Mouse (Mus musculus) neural tube, embryonic 11.5 days (tissue): Measurements from ENCODE around the gene Nt5c3b. TPM values are rescaled to one million over a fixed set of nuclear protein-coding genes. Genes with fewer than 3 reads are reported as not detected.

Source experiments
- ATAC-seq: fragments of 200-750 bp; cut with Nextera tagmentation; 2 replicates; pipeline ENCODE4 v1.8.0; 2017; ENCODE audit warnings: moderate number of reproducible peaks, mild to moderate bottlenecking, moderate TSS enrichment, moderate library complexity; ENCODE audit not compliant: insufficient read depth, low FRiP score, low TSS enrichment
- DNase-seq: peaks from one replicate; pipeline ENCODE4 v3.0.0-alpha.2; 2015; ENCODE audit warnings: low spot score
- H3K27ac ChIP-seq: fragments of 300-500 bp; sonication (generic); 2 replicates; pipeline ENCODE4 v1.5.1; 2014; ENCODE audit warnings: low read depth, mild to moderate bottlenecking, low read length
- H3K27me3 ChIP-seq: fragments of 300-500 bp; sonication (generic); 2 replicates; pipeline ENCODE4 v1.6.1; 2014; ENCODE audit warnings: mild to moderate bottlenecking, low read length, mixed read lengths; ENCODE audit not compliant: control insufficient read depth, insufficient read depth
- H3K36me3 ChIP-seq: fragments of 300-500 bp; sonication (generic); 2 replicates; pipeline ENCODE4 v1.6.1; 2014; ENCODE audit warnings: mild to moderate bottlenecking, low read length, moderate library complexity, mixed read lengths; ENCODE audit not compliant: control insufficient read depth, insufficient read depth
- H3K4me1 ChIP-seq: fragments of 300-500 bp; sonication (generic); 2 replicates; pipeline ENCODE4 v1.6.1; 2014; ENCODE audit warnings: low read length, mixed read lengths; ENCODE audit not compliant: control insufficient read depth, insufficient read depth
- H3K4me2 ChIP-seq: fragments of 300-500 bp; sonication (generic); 2 replicates; pipeline ENCODE4 v1.6.1; 2014; ENCODE audit warnings: low read depth, mild to moderate bottlenecking, moderate library complexity
- H3K4me3 ChIP-seq: fragments of 300-500 bp; sonication (generic); 2 replicates; pipeline ENCODE4 v1.5.1; 2014; ENCODE audit warnings: low read depth, low read length
- H3K9ac ChIP-seq: fragments of 300-500 bp; sonication (generic); 2 replicates; pipeline ENCODE4 v1.6.1; 2014; ENCODE audit warnings: mild to moderate bottlenecking, low read length
- H3K9me3 ChIP-seq: fragments of 300-500 bp; sonication (generic); 2 replicates; pipeline ENCODE4 v1.6.1; 2016; ENCODE audit warnings: low read length; ENCODE audit not compliant: control insufficient read depth
- WGBS: fragments of 180-500 bp; shearing (Covaris S2); extraction: QIAGEN DNeasy Blood & Tissue Kit; methylation state at CpG from one replicate; pipeline ENCODE4 v1.1.7; 2014; 5-methylcytosine and 5-hydroxymethylcytosine counted together
- polyA plus RNA-seq: library from polyadenylated mRNA; unstranded; fragments of >200 nt; fragmentation: Nextera tagmentation; extraction: Ambion mirVana; gene quantifications from 2 replicates; pipeline ENCODE4 v1.2.1, GENCODE M21; 2014

The Nt5c3b gene
- polyA plus RNA-seq, 1 experiment from 2014 or later: 110 TPM

DNA sequence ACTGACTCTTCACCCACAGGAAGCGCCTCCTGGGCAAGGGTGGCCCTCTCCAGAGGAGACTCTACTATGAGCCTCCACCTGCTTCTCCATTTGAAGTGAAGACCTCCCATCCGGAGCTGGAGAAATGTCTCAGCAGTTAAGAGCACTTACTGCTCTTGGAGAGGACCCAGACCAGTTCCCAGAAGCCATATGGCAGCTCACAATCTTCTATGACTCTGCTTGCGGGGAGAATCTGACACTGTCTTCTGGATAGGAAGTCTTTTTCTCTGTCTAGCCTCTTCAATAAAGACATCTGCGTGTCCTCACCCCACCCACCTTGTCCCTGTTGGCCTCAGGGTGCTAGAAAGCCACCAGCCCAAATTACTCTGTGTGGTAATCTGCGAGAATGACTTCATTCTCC, 48.6 kb downstream of the Nt5c3b start:
- Histone ChIP-seq H3K9ac (no peak overlapping the region), H3K36me3 (no peaks in the 10 kb centered on the region), H3K27me3 (peaks cover 16% of the 10 kb centered on the region), H3K9me3 (no peaks in the 10 kb centered on the region), H3K4me2 (no peak overlapping the region), H3K4me3 (no peak overlapping the region), H3K4me1 (peaks cover 11% of the 10 kb centered on the region), H3K27ac (no peak overlapping the region)
- WGBS: 78% methylated on average over 5 of the region's 5 CpGs
- DNase-seq (no peak), ATAC-seq (no peak)

DNA sequence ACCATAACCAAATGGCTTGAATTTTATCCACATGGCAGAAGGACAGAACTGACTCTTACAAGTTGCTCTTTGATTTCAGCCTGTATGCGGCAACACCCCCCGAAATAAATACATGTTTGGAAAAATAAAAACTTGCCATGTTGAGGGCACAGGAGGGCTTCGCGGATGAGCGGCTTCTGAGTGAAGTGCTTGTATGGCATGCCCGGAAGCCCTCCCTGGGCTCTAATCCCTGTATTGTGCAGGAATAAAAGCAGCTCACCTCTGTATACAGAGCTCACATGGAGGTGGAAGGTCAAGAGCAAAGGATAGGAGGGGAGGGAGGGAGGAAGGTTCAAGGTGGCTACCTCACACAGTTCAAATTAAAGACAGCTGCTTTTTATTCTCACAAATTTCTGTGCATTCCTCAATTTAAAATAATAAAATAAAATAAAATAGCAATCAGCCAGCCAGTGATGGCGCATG, 49.7 kb downstream of the Nt5c3b start:
- no peak for ATAC-seq
- H3K36me3 ChIP-seq: no peaks in the 10 kb centered on the region
- H3K9ac ChIP-seq: no peak overlapping the region
- peaks cover 15% of the 10 kb centered on the region for H3K27me3 ChIP-seq
- no peak for DNase-seq
- H3K27ac ChIP-seq: no peak overlapping the region
- H3K4me1 ChIP-seq: peaks cover 14% of the 10 kb centered on the region
- H3K4me3 ChIP-seq: no peak overlapping the region
- H3K9me3 ChIP-seq: no peaks in the 10 kb centered on the region
- WGBS: 91% methylated on average over 7 of the region's 7 CpGs
- H3K4me2 ChIP-seq: no peak overlapping the region

DNA sequence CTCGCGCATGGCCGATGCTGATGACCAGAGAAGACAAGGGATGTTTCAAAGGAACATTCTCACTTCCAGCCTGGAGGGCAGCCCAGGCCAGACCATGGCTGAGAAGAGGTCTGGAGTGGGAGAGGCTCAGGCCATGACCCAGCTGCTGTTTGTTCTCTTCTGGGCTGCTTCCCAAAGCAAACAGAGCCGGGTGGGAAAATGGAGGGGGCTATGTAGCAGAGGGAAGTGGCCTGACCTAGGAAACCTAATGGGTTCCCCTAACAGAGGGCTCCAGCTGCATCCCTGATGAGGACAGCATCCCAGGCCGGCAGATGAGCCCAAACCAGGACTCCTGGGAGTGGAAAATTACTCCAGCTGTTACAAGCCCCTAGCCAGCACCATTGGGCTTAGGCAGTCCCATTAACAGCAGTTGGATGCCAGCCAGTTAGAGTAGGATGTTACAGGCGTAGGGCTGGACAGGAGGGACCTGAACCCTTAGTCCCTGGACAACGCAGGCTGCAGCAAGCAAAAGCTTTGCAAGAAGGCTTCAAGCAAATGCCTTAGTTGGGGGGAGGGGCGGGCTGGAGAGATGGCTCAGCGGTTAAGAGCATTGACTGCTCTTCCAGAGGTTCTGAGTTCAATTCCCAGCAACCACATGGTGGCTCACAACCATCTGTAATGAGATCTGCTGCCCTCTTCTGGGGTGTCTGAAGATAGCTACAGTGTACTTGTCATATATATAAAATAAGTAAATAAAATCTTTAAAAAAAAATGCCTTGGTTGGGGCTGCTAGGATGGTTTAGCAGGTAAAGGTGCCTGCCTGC, 50.3 kb downstream of the Nt5c3b start:
- peaks cover 12% of the 10 kb centered on the region for H3K4me1 ChIP-seq
- no peaks in the 10 kb centered on the region for H3K9me3 ChIP-seq
- DNase-seq: peak; percentile 30
- no peaks in the 10 kb centered on the region for H3K36me3 ChIP-seq
- no peak for ATAC-seq
- H3K9ac ChIP-seq: 0 out of 2 replicates have a peak overlapping the region, but pooled peaks have one; percentile 4
- WGBS: 71% methylated on average over 9 of the region's 9 CpGs
- H3K4me3 ChIP-seq: no peak overlapping the region
- H3K27me3 ChIP-seq: peaks cover 10% of the 10 kb centered on the region
- no peak overlapping the region for H3K4me2 ChIP-seq
- 0 out of 2 replicates have a peak overlapping the region, but pooled peaks have one; percentile 14 for H3K27ac ChIP-seq

DNA sequence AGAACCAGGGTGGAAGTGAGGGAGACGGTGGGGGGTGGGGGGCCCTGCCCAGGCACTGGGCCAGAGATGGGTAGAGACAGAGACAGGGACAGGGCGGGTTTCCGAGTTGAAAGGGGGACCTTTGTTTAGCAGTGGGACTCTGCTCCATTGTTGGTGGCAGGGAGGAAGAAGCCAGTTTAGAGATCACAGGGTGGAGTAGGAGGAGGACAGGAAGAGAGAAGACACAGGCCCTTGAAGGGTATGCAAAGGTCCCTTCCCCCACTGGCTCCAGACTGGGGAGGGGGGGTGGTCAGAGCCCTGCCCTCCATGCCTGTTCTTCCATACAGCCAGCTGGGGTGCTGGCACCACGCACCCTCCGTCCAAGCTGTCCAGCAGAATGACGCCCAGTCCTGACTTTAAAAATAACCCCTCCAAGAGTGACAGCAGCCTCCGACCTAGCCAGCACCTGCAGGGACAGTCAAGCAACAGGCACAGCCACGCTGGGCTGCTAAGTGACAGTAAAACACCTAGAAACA, 51.6 kb downstream of the Nt5c3b start:
- DNase-seq (no peak), ATAC-seq (no peak)
- Histone ChIP-seq H3K4me1 (peaks cover 8% of the 10 kb centered on the region), H3K9ac (no peak overlapping the region), H3K36me3 (no peaks in the 10 kb centered on the region), H3K27me3 (0 out of 2 replicates have a peak, but pooled peaks cover under 1% of the 10 kb centered on the region), H3K9me3 (no peaks in the 10 kb centered on the region), H3K27ac (no peak overlapping the region), H3K4me2 (no peak overlapping the region), H3K4me3 (no peak overlapping the region)
- 45% methylated on average over 8 of the region's 8 CpGs for WGBS

DNA sequence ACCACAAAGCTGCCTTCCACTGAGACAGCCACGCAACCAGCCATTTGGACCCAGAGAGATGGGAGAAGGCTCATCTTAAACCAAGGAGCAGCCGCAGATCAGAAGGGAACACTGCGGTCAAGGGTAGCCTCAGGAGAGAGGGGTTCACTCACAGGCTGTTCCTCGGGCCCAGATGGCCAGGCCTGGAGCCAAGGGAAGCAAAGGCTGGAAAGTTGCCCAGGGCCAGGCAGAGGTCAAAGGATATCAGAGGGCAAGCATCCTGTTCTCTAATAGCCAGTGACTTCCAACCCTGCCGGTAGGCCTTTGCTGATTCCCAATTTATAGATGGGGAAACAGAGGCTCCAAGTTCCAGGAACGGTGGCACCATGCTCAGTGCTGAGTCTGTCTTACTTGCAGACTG, 53.0 kb downstream of the Nt5c3b start:
- H3K4me2 ChIP-seq: no peak overlapping the region
- no peak for DNase-seq
- peaks cover 6% of the 10 kb centered on the region for H3K4me1 ChIP-seq
- 83% methylated on average over 6 of the region's 6 CpGs for WGBS
- no peaks in the 10 kb centered on the region for H3K9me3 ChIP-seq
- no peak for ATAC-seq
- H3K4me3 ChIP-seq: no peak overlapping the region
- no peak overlapping the region for H3K27ac ChIP-seq
- H3K36me3 ChIP-seq: no peaks in the 10 kb centered on the region
- H3K9ac ChIP-seq: no peak overlapping the region
- H3K27me3 ChIP-seq: no peaks in the 10 kb centered on the region

DNA sequence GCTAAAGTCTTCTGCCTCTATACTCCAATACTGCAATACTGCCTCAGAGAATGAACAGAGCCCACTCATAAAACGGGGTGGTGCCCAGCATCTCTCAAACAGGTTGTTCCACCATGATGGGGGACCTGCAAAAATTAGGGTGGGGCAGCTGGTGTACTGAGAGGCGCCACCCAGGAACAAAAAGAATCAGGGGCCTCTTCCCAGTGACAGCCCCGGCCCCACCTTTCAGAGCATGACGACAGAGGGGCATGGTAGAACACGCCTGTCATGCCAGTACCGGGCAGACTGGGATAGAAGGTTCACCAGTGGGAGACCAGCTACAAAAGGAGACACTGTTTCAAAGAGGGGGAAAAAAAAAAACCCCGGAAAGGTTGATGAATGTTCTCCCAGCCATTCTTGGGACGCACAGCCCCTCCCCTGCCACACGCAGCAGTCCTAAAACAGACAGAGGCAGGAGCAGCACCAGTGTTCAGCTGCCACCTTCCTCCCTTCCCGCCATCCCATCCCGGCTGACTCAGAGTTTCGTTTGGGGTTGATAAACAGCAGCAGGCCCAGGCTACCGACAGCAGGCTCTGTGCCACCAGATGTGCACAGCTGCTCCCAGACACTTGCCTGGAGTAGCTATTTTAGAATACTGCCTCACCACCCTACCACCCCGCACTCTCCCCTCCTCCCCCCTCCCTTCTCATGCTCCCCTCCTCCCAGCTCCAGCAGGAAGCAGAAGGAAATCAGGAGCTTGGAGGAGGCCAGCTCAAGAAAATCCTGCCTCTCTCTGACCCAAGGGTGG, 53.8 kb downstream of the Nt5c3b start:
- H3K36me3 ChIP-seq: no peaks in the 10 kb centered on the region; the same call in 1 of the 2 replicates
- no peak overlapping the region for H3K9ac ChIP-seq

DNA sequence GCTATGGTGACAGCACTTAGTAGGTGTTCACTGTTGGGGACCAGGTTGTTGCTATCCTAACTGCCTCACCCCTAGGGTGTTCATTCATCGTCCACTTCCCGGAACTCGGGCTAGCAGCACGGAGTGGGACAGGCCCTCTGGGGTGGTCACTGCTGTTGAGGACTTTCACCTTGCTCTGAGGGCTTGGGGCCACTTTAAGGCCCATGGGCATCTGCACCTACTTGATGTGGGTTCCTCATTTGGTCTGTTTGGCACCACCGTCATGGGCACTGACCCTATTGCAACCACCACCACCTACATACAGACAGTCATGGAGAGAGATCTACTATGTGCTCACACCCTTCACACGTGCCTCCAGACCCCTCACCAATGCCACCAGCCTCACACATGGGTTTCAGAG, 54.5 kb downstream of the Nt5c3b start:
- no peak for ATAC-seq
- Histone ChIP-seq H3K27ac (no peak overlapping the region), H3K4me2 (no peak overlapping the region), H3K36me3 (no peaks in the 10 kb centered on the region; the same call in 1 of the 2 replicates), H3K9me3 (no peaks in the 10 kb centered on the region), H3K4me3 (no peak overlapping the region), H3K9ac (no peak overlapping the region), H3K27me3 (no peaks in the 10 kb centered on the region), H3K4me1 (peaks cover 6% of the 10 kb centered on the region)
- no peak for DNase-seq
- WGBS: 89% methylated on average over 6 of the region's 6 CpGs

More for the DNA sequence above, 53.8 kb downstream of the Nt5c3b start:
- DNase-seq (peak; percentile 39), ATAC-seq (no peak)
- peaks cover 6% of the 10 kb centered on the region for H3K4me1 ChIP-seq
- no peak overlapping the region for H3K4me2 ChIP-seq
- WGBS: 47% methylated on average over 14 of the region's 14 CpGs
- no peak overlapping the region for H3K4me3 ChIP-seq
- no peaks in the 10 kb centered on the region for H3K9me3 ChIP-seq
- no peak overlapping the region for H3K27ac ChIP-seq
- H3K27me3 ChIP-seq: no peaks in the 10 kb centered on the region

DNA sequence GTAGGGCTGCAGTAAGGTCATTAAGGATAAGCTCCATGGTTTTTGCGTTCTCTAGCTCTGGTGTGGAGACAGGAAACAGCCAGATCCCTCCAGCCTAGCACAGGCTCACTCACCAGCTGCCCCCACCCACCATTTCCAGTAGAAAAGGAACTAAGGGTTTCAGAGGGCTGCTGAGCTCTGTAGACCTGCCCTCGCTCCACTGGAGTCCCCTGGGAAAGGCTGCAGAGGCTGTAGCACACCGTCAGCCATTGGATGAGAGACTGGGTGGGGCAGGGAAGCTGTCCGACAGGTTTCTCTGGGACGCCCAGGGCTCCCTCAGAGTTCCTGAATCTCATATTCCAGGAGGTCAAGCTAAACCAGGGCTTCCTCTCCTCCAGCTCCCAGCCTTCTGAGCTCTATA, 55.0 kb downstream of the Nt5c3b start:
- no peak overlapping the region for H3K4me3 ChIP-seq
- H3K27me3 ChIP-seq: no peaks in the 10 kb centered on the region
- no peak overlapping the region for H3K27ac ChIP-seq
- no peak overlapping the region for H3K4me2 ChIP-seq
- DNase-seq (no peak), ATAC-seq (no peak)
- no peaks in the 10 kb centered on the region; the same call in 1 of the 2 replicates for H3K36me3 ChIP-seq
- no peak overlapping the region for H3K9ac ChIP-seq
- H3K4me1 ChIP-seq: peaks cover 6% of the 10 kb centered on the region
- WGBS: 50% methylated on average over 5 of the region's 5 CpGs
- no peaks in the 10 kb centered on the region for H3K9me3 ChIP-seq
